Mouse (Mus musculus) megakaryocyte-erythroid progenitor cell, adult 5-6 weeks (primary cell): Measurements from ENCODE around the gene Por. TPM values are rescaled to one million over a fixed set of nuclear protein-coding genes. Genes with fewer than 3 reads are reported as not detected.

Experiments used
- ATAC-seq: replicated peaks from 2 replicates; pipeline ENCODE4 v1.8.0; 2016; ENCODE audit warnings: mild to moderate bottlenecking, inconsistent platforms; ENCODE audit not compliant: severe bottlenecking, poor library complexity, low FRiP score, low TSS enrichment
- total RNA-seq, 2 experiments: library from RNA; stranded (forward) in 1 of 2; stranded (reverse) in 1 of 2; fragments of 200-1000, 215-1000 nt in 1 of 2; fragments of >200 nt in 1 of 2; fragmentation: Nextera tagmentation in 1 of 2; gene quantifications; 2 replicates each; pipeline ENCODE4 v1.2.3; 2014 to 2017

The Por gene
- total RNA-seq, 2 experiments from 2014 or later, result 49.6 to 58.7 TPM

GRCm38 (mm10) chr5:135651536-135651935, 18.3 kb upstream of the Por start:
- ATAC-seq, result no peak

DNA sequence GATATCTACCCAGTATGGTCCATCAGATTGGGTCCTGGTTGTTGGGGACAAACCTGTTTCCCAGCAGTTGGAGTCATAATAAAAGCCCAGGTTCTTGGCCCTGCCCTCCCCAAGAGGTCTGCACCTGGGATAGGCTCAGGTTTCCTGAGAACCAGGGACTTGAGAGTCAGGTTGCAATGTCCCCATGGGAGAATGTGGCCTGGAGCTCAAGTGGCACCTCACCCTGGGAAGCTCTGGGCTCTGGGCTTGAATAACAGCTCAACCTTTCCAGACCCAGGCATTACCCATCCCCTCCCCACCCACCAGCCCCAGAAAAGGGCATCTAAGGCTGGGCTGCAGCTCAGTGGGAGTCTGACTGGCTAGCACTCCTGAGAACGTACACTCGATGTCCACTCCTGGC, 16.6 kb upstream of the Por start:
- no peak for ATAC-seq

DNA sequence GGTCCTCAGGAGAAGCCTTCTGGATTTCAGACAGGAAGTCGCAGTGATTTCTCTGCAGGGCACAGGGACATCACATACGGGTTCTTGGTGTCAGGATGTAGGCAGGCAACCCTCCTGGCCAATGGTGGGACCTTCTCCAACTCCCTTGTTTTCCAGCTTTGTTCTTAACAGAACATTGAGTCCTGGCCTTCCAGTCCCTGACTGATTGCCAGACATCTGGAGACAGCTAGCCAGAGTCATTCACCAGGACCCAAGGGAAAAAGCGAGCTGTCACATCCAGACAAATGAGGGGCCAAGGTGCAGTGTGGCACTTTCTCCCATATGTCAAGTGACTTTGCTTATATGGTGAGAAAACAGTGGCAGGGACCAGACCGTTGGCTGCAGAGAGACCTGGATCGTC, 13.8 kb upstream of the Por start:
- ATAC-seq, result no peak

- no peak for ATAC-seq
Measured at GRCm38 (mm10) chr5:135657128-135657527, 12.7 kb upstream of the Por start.

- ATAC-seq, result peak; percentile 85
Measured at GRCm38 (mm10) chr5:135657703-135658373, 12.0 kb upstream of the Por start.

DNA sequence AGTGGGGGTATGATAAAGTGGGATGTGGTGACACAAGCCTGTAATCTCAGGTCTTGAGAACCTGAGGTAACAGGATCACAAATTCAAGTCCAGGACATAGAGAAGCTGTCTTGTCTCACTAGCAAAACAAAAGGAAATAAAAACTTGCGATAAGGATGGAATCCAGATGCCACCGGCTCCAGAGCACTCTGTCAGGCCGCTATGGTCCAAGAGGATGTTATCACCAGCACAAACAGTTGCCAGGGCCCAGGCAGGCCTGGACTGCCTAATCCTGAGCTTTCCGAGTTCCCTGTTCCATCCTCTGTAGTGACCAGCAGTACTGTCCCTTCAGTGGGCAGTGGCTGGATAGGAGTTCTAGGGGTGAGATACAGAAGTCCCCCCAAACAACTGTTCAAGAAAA, 9.9 kb upstream of the Por start:
- ATAC-seq, result no peak

- no peak for ATAC-seq
Measured at GRCm38 (mm10) chr5:135660535-135660934, 9.3 kb upstream of the Por start.

DNA sequence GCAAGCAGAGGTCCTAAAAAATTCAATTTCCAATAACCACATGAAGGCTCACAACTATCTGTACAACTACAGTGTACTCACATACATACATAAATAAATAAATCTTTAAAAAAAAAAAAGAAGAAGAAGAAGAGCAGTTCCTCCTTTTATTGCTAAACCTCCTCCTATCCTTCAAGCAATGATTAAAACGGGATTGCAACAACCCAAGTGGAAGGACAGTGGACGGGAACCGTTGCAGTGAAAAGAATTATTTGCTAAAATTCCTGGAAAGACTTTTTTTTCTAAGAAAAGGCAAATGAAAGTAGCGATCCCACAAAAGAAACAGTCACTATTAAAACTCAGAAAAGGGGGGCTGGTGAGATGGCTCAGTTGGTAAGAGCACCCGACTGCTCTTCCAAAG, 2.9 kb upstream of the Por start:
- no peak for ATAC-seq

DNA sequence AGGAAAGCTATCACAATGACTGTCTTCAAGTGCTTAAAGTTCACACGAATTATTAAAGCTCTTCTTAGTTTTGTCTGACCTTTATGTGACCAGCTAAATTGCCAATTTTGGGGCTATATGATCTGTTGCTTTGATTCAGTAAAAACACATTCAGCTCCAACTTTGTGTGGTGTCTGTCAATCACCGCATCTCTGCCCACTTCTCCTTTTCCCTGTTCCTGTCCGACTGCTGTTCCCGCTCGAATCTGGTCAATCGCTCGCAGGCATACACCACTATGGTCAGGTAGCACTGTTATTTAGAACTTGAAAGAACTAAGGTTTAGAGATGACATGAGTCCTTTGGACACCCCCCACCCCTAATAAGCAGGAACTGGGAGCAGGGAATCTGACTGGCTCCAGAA, 1.8 kb upstream of the Por start:
- no peak for ATAC-seq

- no peak for ATAC-seq
Measured at GRCm38 (mm10) chr5:135670881-135671280, 1.0 kb downstream of the Por start.

DNA sequence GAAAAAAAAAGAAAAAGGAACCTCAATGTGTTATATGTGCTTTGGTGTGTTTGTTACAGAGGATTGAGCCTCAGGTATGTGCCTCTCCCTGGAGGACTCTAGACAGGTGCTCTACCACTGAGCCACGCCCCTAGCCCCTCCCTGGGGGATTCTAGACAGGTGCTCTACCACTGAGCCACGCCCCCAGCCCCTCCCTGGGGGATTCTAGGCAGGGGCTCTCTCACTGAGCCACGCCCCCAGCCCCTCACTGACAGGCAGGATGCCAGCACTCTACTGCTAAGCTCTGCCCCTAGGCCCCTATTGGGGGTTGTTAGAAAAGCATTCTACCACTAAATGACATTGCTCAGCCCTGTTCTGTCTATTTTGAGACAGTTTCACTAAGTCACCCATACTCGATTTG, 2.7 kb downstream of the Por start:
- ATAC-seq, result no peak

DNA sequence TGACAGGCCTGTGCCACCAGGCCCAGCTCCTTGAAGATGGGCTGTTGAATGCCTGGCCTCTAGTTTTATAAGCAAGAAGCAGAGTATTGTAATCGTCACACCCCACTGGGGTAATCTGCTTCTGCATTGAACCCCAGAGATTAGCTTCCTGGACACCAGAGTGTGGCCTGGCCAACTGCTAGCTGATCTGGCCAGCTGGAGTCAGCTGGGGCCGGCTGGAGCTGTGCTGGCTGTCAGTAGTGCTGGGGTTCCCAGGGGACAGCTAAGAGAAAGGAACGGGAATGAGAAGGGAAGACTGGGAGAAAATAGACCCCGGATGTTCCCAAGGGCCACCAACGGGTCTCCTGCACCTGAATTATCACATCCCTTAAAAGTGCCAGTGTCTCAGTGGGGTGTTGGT, 3.1 kb downstream of the Por start:
- ATAC-seq, result no peak

- ATAC-seq, result no peak
Measured at GRCm38 (mm10) chr5:135674349-135674775, 4.5 kb downstream of the Por start.

GRCm38 (mm10) chr5:135674821-135675220, 5.0 kb downstream of the Por start:
- 0 out of 2 replicates have a peak, but pooled peaks have one; percentile 12 for ATAC-seq

DNA sequence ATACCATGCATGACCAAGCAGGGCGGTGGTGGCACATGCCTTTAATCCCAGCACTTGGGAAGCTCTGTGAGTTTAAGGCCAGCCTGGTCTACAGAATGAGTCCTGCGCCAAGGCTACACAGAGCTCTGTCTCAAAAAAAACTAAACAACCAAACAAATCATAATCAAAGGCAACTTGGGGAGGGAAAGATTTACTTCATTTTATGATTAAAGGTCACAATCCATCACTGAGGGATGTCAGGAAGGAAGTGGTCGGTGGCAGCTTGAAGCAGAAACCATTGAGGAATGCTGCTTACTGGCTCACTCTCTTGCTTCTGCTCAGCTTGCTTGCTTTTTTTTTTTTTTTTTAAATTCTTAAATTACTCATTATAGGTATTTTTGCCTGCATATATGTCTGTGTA, 6.9 kb downstream of the Por start:
- ATAC-seq, result no peak

DNA sequence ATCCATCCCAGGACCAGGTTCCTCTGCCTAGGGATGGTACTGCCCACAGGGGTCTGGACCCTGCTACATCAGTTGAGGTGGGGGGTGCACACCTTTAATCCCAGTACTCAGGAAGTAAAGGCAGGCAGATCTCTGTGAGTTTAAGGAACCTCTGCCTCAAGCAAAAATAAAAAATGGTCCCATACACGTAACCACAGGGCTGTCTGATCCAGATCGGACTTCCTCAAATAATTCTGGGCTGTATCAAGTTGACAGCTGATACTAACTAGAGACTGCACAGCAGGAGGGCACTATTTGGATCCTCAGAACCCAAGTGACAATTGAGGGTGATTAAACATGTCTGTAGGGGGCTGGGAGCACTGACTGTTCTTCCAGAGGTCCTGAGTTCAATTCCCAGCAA, 7.4 kb downstream of the Por start:
- no peak for ATAC-seq

GRCm38 (mm10) chr5:135678481-135678880, 8.6 kb downstream of the Por start:
- ATAC-seq, result no peak

DNA sequence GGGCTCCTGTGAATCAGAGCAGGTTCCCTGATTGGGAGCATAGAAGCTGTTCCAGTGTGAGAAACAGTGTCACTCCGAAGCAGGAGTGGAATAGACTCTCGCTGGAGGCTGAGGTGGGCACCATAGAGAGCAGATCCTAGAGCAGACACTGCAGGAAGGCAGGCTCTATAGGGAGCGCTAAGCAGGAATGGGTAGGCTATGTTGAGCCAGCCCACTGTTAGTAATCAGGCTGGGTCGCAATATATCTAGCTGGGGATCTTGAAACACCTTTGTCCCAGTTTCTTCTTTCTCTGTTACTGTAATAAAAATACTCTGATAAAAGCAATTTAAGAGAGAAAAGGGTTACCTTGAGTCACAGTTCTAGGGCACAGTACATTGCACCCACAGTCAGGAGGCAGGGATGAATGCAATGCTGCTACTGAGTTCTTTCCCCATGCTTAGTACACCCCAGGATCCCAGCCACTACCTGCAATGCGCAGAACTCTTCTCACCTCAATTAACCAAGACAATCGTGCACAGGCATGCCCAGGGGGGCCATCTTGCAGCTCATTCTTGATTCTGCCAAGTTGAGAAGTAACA, 11.2 kb downstream of the Por start:
- no peak for ATAC-seq

- no peak for ATAC-seq
Measured at GRCm38 (mm10) chr5:135682009-135682408, 12.2 kb downstream of the Por start.

DNA sequence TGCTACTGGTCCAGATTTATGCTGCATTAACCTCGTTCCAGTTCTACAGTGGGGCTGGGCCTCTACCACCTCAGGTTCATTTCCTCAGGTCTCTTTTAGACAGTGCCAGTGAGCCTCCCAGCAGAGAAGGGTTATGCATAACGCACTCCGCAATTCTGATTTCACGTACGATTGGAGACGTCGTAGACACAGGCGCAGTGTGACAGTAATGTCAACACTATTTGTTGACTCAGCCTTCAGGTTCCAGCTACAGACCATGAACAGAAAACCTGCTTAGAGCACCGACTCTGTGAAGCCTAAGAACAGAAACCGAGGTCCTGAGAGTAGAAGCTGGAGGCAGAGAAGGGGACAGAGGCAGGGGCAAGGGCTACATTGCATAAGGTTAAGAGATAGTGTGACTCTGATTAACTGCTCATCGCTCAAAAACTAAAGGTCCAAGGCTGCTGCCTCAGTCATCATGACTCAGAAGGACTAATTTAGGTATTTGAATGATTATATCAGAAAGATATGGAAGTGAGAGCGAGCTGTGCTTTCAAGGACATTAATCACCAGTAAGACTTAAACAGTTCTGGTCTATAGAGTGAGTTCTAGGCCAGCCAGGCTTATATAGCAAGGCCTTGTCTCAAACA, 13.2 kb downstream of the Por start:
- no peak for ATAC-seq

- ATAC-seq, result no peak
Measured at GRCm38 (mm10) chr5:135690401-135690800, 20.6 kb downstream of the Por start.
